Mouse (Mus musculus) heart, adult 2 months (tissue): ENCODE results near the gene Egfl8. TPM values are rescaled to one million over a fixed set of nuclear protein-coding genes. Genes with fewer than 3 reads are reported as not detected.
A peak's percentile ranks its signal among the peaks of the same experiment; 100 is the strongest.

Source experiments
- DNase-seq, 2 experiments: peaks; one replicate each; pipeline ENCODE4 v3.0.0; 2021
- H3K27ac ChIP-seq: fragments of 200-600 bp; 2 replicates; pipeline ENCODE4 v1.8.1; 2022
- H3K27me3 ChIP-seq: fragments of 200-500 bp; 2 replicates; pipeline ENCODE4 v1.6.1; 2012; ENCODE audit warnings: mild to moderate bottlenecking, low read length, inconsistent platforms, mixed read lengths; ENCODE audit not compliant: control insufficient read depth, insufficient read depth
- H3K36me3 ChIP-seq: fragments of 200-500 bp; 2 replicates; pipeline ENCODE4 v1.6.1; 2012; ENCODE audit warnings: low read length, inconsistent platforms; ENCODE audit not compliant: control insufficient read depth, insufficient read depth
- H3K4me1 ChIP-seq: fragments of 200-500 bp; 2 replicates; pipeline ENCODE4 v1.6.1; 2011; ENCODE audit warnings: low read length; ENCODE audit not compliant: control insufficient read depth, insufficient read depth
- H3K4me3 ChIP-seq: fragments of 200-600 bp; 2 replicates; pipeline ENCODE4 v1.8.1; 2022
- H3K79me2 ChIP-seq: fragments of 200-500 bp; replicated peaks from 2 replicates; pipeline ENCODE4 v1.6.1; 2012; ENCODE audit warnings: mild to moderate bottlenecking, inconsistent platforms, low read length, moderate library complexity, mixed read lengths; ENCODE audit not compliant: control insufficient read depth, insufficient read depth
- H3K9ac ChIP-seq: fragments of 200-500 bp; 2 replicates; pipeline ENCODE4 v1.6.1; 2012; ENCODE audit warnings: low read depth, mild to moderate bottlenecking, control low read depth, inconsistent platforms, low read length, mixed read lengths
- CTCF ChIP-seq: fragments of 200-600 bp; IDR thresholded peaks from 2 replicates; pipeline ENCODE4 v1.8.1; 2022; ENCODE audit warnings: antibody characterized with exemption, mild to moderate bottlenecking, moderate library complexity
- EP300 ChIP-seq: fragments of 200-500 bp; IDR thresholded peaks from 2 replicates; pipeline ENCODE4 v1.6.1; 2011; ENCODE audit warnings: low read depth, low read length, control low read depth; ENCODE audit not compliant: insufficient read depth
- POLR2A ChIP-seq: fragments of 200-500 bp; IDR thresholded peaks from 2 replicates; pipeline ENCODE4 v1.6.1; 2011; ENCODE audit warnings: mild to moderate bottlenecking, low read depth, low read length, control low read depth; ENCODE audit not compliant: insufficient read depth
- WGBS: fragments of 180-500 bp; shearing (Covaris S2); methylation state at CpG from one replicate; pipeline ENCODE4 v1.1.7; 2018; 5-methylcytosine and 5-hydroxymethylcytosine counted together
- intact Hi-C: fragments of 180-260 bp; cut with DNase I; formaldehyde crosslinking; loops from one replicate; pipeline ENCODE4 v1.15.1; 2025
- polyA plus RNA-seq: library from polyadenylated mRNA; depleted of rRNA; stranded (reverse); fragments of >200 nt; gene quantifications from 2 replicates; pipeline ENCODE4 v1.2.3, GENCODE M21; 2012
- total RNA-seq, 2 experiments: library from RNA; stranded (reverse); gene quantifications; 2 replicates each; pipeline ENCODE4 v1.2.3; 2021

Gene Egfl8
- total and polyA plus RNA-seq, 3 experiments: 1.2 to 2.4 (median 1.8) TPM

DNA sequence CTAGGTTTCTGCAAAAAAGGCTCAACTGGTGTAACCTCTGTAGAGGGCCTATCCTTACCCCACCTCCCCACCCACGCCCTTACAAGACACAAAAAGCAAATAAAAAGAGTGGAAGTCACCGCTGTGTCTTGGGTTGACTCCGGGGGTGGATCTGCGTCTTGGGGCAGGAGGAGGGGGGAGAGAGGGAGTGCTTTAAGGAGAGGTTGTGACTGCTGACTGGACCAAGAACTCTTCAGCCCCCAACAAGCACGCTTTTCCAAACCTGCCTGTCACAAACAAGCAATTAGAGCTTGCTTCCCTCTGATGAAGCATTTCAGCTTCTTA is 12.8 kb upstream of the Egfl8 start:
- H3K27ac ChIP-seq: peak overlapping the region; percentile 95
- no peaks in the 10 kb centered on the region for H3K27me3 ChIP-seq
- no peaks in the 10 kb centered on the region for H3K36me3 ChIP-seq
- no peaks in the 10 kb centered on the region for H3K79me2 ChIP-seq
- 54% methylated on average over 5 of the region's 5 CpGs for WGBS
- no peak for DNase-seq
- intact Hi-C loops: loop anchor here (1.0 kb wide), 1 partner anchor 16 kb away; the partner anchor contains the start of gene Fkbpl
- H3K4me3 ChIP-seq: peak overlapping the region; percentile 73
- TF ChIP-seq EP300: no peak
- no peak for TF ChIP-seq CTCF
- TF ChIP-seq POLR2A: no peak
- no peak overlapping the region for H3K9ac ChIP-seq
- peaks cover 5% of the 10 kb centered on the region for H3K4me1 ChIP-seq

- peak within 1 kb of the TSS; percentile 88 for H3K9ac ChIP-seq
- H3K4me3 ChIP-seq: peak within 1 kb of the TSS; percentile 73
- 2% methylated on average over 29 of the region's 29 CpGs for WGBS
- intact Hi-C loops: loop anchor here (1.0 to 2.0 kb wide), 3 partner anchors 16 to 63 kb away; partner anchors contain the start of genes Fkbpl and Notch4
- peaks cover 5% of the 10 kb centered on the region for H3K4me1 ChIP-seq
- H3K79me2 ChIP-seq: no peaks in the 10 kb centered on the region
- peak within 1 kb of the TSS; percentile 95 for H3K27ac ChIP-seq
- H3K27me3 ChIP-seq: no peaks in the 10 kb centered on the region
- no peak for TF ChIP-seq EP300
- TF ChIP-seq CTCF: no peak
- no peak for TF ChIP-seq POLR2A
- no peaks in the 10 kb centered on the region for H3K36me3 ChIP-seq
- peak; percentile 76 to 78 for DNase-seq
These were observed 12.3 kb upstream of the Egfl8 start, which contains the start of gene Ppt2 for GRCm38 (mm10) chr17:34627943-34628643. Gene Ppt2 (minus strand): TSS chr17:34628510.

DNA sequence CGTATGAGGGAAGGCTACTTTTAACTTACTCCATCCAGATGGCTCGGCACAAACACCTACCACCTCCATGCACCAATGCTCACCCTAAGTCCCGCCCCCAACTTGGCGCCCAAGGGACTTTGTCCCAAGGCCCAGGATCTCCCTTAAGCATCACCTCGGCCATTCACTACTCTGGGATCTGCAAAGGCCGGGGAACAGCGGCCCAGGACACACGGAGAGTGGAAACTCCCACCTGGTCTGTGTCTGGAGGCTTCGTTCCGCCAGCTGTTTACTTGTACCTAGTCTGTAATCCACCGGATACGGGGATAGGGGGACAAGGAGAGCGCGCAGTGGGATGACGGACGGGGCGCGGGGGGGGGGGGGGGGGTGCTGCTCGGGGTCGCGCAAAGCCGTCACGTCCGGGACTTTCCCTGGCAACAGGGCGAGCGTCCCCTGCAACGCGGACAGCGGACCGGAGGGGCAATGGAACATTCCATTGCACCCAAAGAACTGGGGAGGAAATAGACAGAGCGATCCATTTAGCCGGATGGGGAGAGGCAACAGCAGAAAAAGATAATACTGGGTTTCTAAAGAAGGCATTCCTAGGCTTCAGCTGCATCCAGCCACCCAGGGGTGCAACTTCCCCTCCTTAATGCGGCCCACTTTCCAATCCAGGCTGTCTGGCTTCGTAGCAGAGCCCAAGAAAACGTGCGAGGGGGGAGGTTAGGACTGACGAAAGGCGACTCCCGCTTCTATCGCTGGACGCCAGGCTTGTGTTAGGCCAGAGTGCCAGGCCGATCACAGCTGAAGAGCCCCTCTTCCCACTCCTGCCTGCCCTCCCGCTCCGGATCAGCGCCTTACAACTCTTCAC is 11.5 kb upstream of the Egfl8 start:
- H3K79me2 ChIP-seq: no peaks in the 10 kb centered on the region
- under 1% methylated on average over 41 of the region's 45 CpGs for WGBS
- H3K27me3 ChIP-seq: no peaks in the 10 kb centered on the region
- TF ChIP-seq POLR2A: peak; percentile 67; the same call in 1 of the 2 replicates
- TF ChIP-seq CTCF: no peak
- H3K9ac ChIP-seq: peak overlapping the region; percentile 88
- H3K4me1 ChIP-seq: peaks cover 5% of the 10 kb centered on the region
- peak overlapping the region; percentile 95 for H3K27ac ChIP-seq
- intact Hi-C loops: loop anchor here (2.0 kb wide), 2 partner anchors 21 to 63 kb away; partner anchors contain the start of gene Notch4
- peak overlapping the region; percentile 73 for H3K4me3 ChIP-seq
- DNase-seq: peak; percentile 89 to 91
- H3K36me3 ChIP-seq: no peaks in the 10 kb centered on the region

DNA sequence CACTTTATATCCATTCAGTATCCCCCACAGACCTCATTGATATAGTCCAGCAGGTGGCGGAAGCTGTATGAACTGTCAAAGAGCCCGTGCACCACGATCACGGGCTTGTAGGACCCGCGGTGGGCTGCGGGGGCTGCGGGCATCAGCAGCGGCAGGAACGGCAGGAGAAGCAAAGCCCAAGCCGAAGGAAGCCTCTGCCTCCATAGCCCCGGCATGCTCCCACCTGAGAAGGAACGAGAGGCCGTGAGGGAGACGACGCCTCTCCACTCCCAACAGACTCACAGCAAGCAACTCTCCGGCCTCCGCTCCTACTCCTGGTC is 11.0 kb upstream of the Egfl8 start:
- intact Hi-C loops: loop anchor here (2.0 kb wide), 2 partner anchors 20 to 62 kb away; partner anchors contain the start of gene Notch4
- H3K4me3 ChIP-seq: peak overlapping the region; percentile 73
- WGBS: 2% methylated on average over 18 of the region's 18 CpGs

GRCm38 (mm10) chr17:34626062-34626772 is 10.4 kb upstream of the Egfl8 start:
- no peak for DNase-seq
- peak overlapping the region; percentile 74 for H3K9ac ChIP-seq
- H3K4me3 ChIP-seq: peak overlapping the region; percentile 73
- intact Hi-C loops: loop anchor here (2.0 kb wide), 2 partner anchors 19 to 61 kb away; partner anchors contain the start of gene Notch4
- H3K79me2 ChIP-seq: no peaks in the 10 kb centered on the region
- H3K4me1 ChIP-seq: peaks cover 4% of the 10 kb centered on the region
- peak overlapping the region; percentile 95 for H3K27ac ChIP-seq
- TF ChIP-seq EP300: no peak
- TF ChIP-seq POLR2A: no peak
- TF ChIP-seq CTCF: no peak
- H3K27me3 ChIP-seq: no peaks in the 10 kb centered on the region
- 50% methylated on average over 16 of the region's 16 CpGs for WGBS
- H3K36me3 ChIP-seq: no peaks in the 10 kb centered on the region

More for the DNA sequence above, 11.0 kb upstream of the Egfl8 start:
- peak in 1 of 2 experiments; percentile 45 for DNase-seq
- peak overlapping the region; percentile 95 for H3K27ac ChIP-seq
- peak; percentile 63 for TF ChIP-seq CTCF
- TF ChIP-seq EP300: no peak
- TF ChIP-seq POLR2A: no peak
- peaks cover 5% of the 10 kb centered on the region for H3K4me1 ChIP-seq
- no peaks in the 10 kb centered on the region for H3K36me3 ChIP-seq
- H3K9ac ChIP-seq: peak overlapping the region; percentile 74
- H3K27me3 ChIP-seq: no peaks in the 10 kb centered on the region
- H3K79me2 ChIP-seq: no peaks in the 10 kb centered on the region
